Mouse (Mus musculus): ENCODE measurements around the gene Mllt10.

GRCm38 (mm10) chr2:18195285-18195684, 140.2 kb downstream of the Mllt10 start:
- TF ChIP-seq KAT2A (conservative IDR thresholded peaks at IDR 0.05; ENCODE audit: low read depth, low read length) (no peak), GATA1 (IDR thresholded peaks at IDR 0.05; ENCODE audit: low read depth, low read length) (no peak), SMC3 (IDR thresholded peaks at IDR 0.05; ENCODE audit: low read depth, low read length) (no peak), CTCF (IDR thresholded peaks at IDR 0.05 in 2 of 3, conservative IDR thresholded peaks at IDR 0.05 in 1 of 3; ENCODE audit: control insufficient read depth in 1 of 3, insufficient read depth in 1 of 3, low read depth in 2 of 3, low read length in 3 of 3, poor library complexity in 1 of 3, severe bottlenecking in 1 of 3) (no peak), HCFC1 (IDR thresholded peaks at IDR 0.05; ENCODE audit: low read depth, low read length) (no peak), POLR2A (IDR thresholded peaks at IDR 0.05; ENCODE audit: control insufficient read depth in 1 of 2, insufficient read depth in 1 of 2, low read depth in 1 of 2, low read length in 2 of 2, poor library complexity in 1 of 2) (no peak), E2F4 (IDR thresholded peaks at IDR 0.05; ENCODE audit: borderline replicate concordance, low read depth, low read length) (no peak), MAX (IDR thresholded peaks at IDR 0.05; ENCODE audit: low read length) (no peak), MYC (IDR thresholded peaks at IDR 0.05; ENCODE audit: low read depth, low read length) (no peak)

Measured in MEL (cell line).